Mouse (Mus musculus) liver, embryonic 18 days (tissue): ENCODE results near the gene Rpe65. TPM values are rescaled to one million over a fixed set of nuclear protein-coding genes. Genes with fewer than 3 reads are reported as not detected.

ENCODE experiments used
- polyA plus RNA-seq: library from polyadenylated mRNA; depleted of rRNA; stranded (reverse); fragments of >200 nt; gene quantifications from 2 replicates; pipeline ENCODE4 v1.2.3, GENCODE M21; 2012; rRNA removed

Rpe65 gene
- not detected in 2 replicates for polyA plus RNA-seq

GRCm38 (mm10) chr3:159598875-159599274, at the start of gene Rpe65:
Gene Rpe65 (plus strand): TSS chr3:159599175.

Other genes with a start within 250 kb of the Rpe65 start
- 6.8 and 7.1 TPM in 2 replicates for gene Depdc1a, start 103.7 kb upstream of the Rpe65 start, polyA plus RNA-seq
- 4.9 and 5.2 TPM in 2 replicates for gene Wls, start 240.5 kb downstream of the Rpe65 start, polyA plus RNA-seq